Comparison of ENCODE assay signal across 15 mouse cellular contexts in genomic region chr11:96337026-96337425, GRCm38 (mm10). TPM values are rescaled to one million over a fixed set of nuclear protein-coding genes. Genes with fewer than 3 reads are reported as not detected.
DNase-seq lines count a peak whose midpoint lies in the region; ATAC-seq lines count a peak whose summit lies in the region.
"Had no signal": no experiment of that assay in that cellular context is flagged by ENCODE, and none has a peak within 500 bp of the region (broad histone marks: within the 10 kb centered on the region; RNA-seq: fewer than 3 reads in every experiment).

No protein-coding gene starts in this region.

- H3K27ac ChIP-seq in heart, embryonic 13.5 days (replicated peaks) = no peak overlapping the region
- H3K27ac ChIP-seq in neural tube, embryonic 11.5 days (ENCODE audit: low read depth, low read length) = peak overlapping the region; percentile 100
- no peak overlapping the region for H3K27ac ChIP-seq in limb, embryonic 11.5 days (replicated peaks; ENCODE audit: low read depth, low read length)
- no peak overlapping the region for H3K27ac ChIP-seq in midbrain, embryonic 15.5 days
- H3K27ac ChIP-seq: heart, adult 2 months; liver, embryonic 13.5 days had no signal

- H3K4me2 ChIP-seq in heart, embryonic 13.5 days = no peak overlapping the region
- H3K4me2 ChIP-seq in neural tube, embryonic 11.5 days (ENCODE audit: low read depth) = peak overlapping the region; percentile 100
- no peak overlapping the region for H3K4me2 ChIP-seq in limb, embryonic 11.5 days (ENCODE audit: low read depth, severe bottlenecking)
- no peak overlapping the region for H3K4me2 ChIP-seq in midbrain, embryonic 15.5 days
- H3K4me2 ChIP-seq: liver, embryonic 13.5 days had no signal

- H3K9me3 ChIP-seq in heart, embryonic 13.5 days = no peaks in the 10 kb centered on the region
- H3K9me3 ChIP-seq in neural tube, embryonic 11.5 days (ENCODE audit: control insufficient read depth, low read length) = no peaks in the 10 kb centered on the region
- H3K9me3 ChIP-seq in limb, embryonic 11.5 days (ENCODE audit: control insufficient read depth, low read length) = no peaks in the 10 kb centered on the region
- H3K9me3 ChIP-seq in midbrain, embryonic 15.5 days = no peaks in the 10 kb centered on the region
- H3K9me3 ChIP-seq: liver, embryonic 13.5 days had no signal

- 10% methylated on average over 6 of the region's 6 CpGs for WGBS in heart, embryonic 13.5 days
- WGBS in neural tube, embryonic 11.5 days = 5% methylated on average over 6 of the region's 6 CpGs
- WGBS in limb, embryonic 11.5 days = 11% methylated on average over 6 of the region's 6 CpGs
- WGBS in midbrain, embryonic 15.5 days = under 1% methylated on average over 6 of the region's 6 CpGs

- no peaks in the 10 kb centered on the region for H3K36me3 ChIP-seq in heart, embryonic 13.5 days
- H3K36me3 ChIP-seq in neural tube, embryonic 11.5 days (ENCODE audit: control insufficient read depth, insufficient read depth, low read length) = peaks cover 5% of the 10 kb centered on the region
- H3K36me3 ChIP-seq in limb, embryonic 11.5 days (ENCODE audit: control insufficient read depth, insufficient read depth, low read length) = no peaks in the 10 kb centered on the region
- no peaks in the 10 kb centered on the region for H3K36me3 ChIP-seq in midbrain, embryonic 15.5 days (replicated peaks)
- H3K36me3 ChIP-seq: liver, embryonic 13.5 days had no signal

- no peak overlapping the region for H3K4me3 ChIP-seq in heart, embryonic 13.5 days
- peak overlapping the region; percentile 60 for H3K4me3 ChIP-seq in neural tube, embryonic 11.5 days (ENCODE audit: low read depth, low read length)
- H3K4me3 ChIP-seq in limb, embryonic 11.5 days (ENCODE audit: low read depth, low read length) = no peak overlapping the region
- H3K4me3 ChIP-seq in midbrain, embryonic 15.5 days = no peak overlapping the region
- H3K4me3 ChIP-seq: heart, adult 2 months; liver, embryonic 13.5 days had no signal

- peaks cover 17% of the 10 kb centered on the region for H3K4me1 ChIP-seq in heart, embryonic 13.5 days
- H3K4me1 ChIP-seq in neural tube, embryonic 11.5 days (ENCODE audit: control insufficient read depth, insufficient read depth, low read length) = peaks cover 84% of the 10 kb centered on the region
- H3K4me1 ChIP-seq in limb, embryonic 11.5 days (ENCODE audit: control insufficient read depth, insufficient read depth, low read length) = peaks cover 22% of the 10 kb centered on the region
- peaks cover 3% of the 10 kb centered on the region; the same call in 1 of the 2 replicates for H3K4me1 ChIP-seq in midbrain, embryonic 15.5 days

- 0 out of 2 replicates have a peak overlapping the region, but pooled peaks have one; percentile 11 for H3K9ac ChIP-seq in heart, embryonic 13.5 days
- peak overlapping the region; percentile 100 for H3K9ac ChIP-seq in neural tube, embryonic 11.5 days (ENCODE audit: low read length)
- no peak overlapping the region for H3K9ac ChIP-seq in limb, embryonic 11.5 days (ENCODE audit: low read length)
- no peak overlapping the region for H3K9ac ChIP-seq in midbrain, embryonic 15.5 days
- H3K9ac ChIP-seq: liver, embryonic 13.5 days had no signal

- DNase-seq in heart, adult 8-10 months (ENCODE audit: low spot score) = no peak
- peak; percentile 54 for DNase-seq in neural tube, embryonic 11.5 days (ENCODE audit: low spot score)
- DNase-seq in neural tube, embryonic 10.5 days (ENCODE audit: extremely low spot score, low spot score) = no peak
- peak; percentile 21 for DNase-seq in limb, embryonic 11.5 days (ENCODE audit: low spot score)
- DNase-seq in yolk sac, embryonic 10.5 days (ENCODE audit: low spot score) = no peak
- DNase-seq: cerebellum, adult 8-10 months; heart, adult 2 months; liver, embryonic 13.5 days had no signal

- no peak for ATAC-seq in heart, embryonic 13.5 days (ENCODE audit: extremely low read depth, insufficient number of reproducible peaks, low FRiP score, low TSS enrichment)
- ATAC-seq in neural tube, embryonic 11.5 days (ENCODE audit: insufficient read depth, low FRiP score, low TSS enrichment) = no peak
- no peak for ATAC-seq in limb, embryonic 11.5 days (ENCODE audit: insufficient number of reproducible peaks, low FRiP score, low TSS enrichment, low read depth)
- no peak for ATAC-seq in frontal cortex, adult (ENCODE audit: low TSS enrichment)
- ATAC-seq in midbrain, embryonic 15.5 days (replicated peaks) = no peak

- peaks cover 100% of the 10 kb centered on the region for H3K27me3 ChIP-seq in heart, embryonic 13.5 days (replicated peaks)
- H3K27me3 ChIP-seq in neural tube, embryonic 11.5 days (ENCODE audit: control insufficient read depth, insufficient read depth, low read length) = no peaks in the 10 kb centered on the region
- peaks cover 95% of the 10 kb centered on the region for H3K27me3 ChIP-seq in limb, embryonic 11.5 days (ENCODE audit: control insufficient read depth, insufficient read depth, low read length)
- H3K27me3 ChIP-seq in midbrain, embryonic 15.5 days (replicated peaks) = peaks cover 98% of the 10 kb centered on the region

RNA-seq across cellular contexts. Expression of gene Hoxb2, which starts 13.3 kb away (rescaled TPM):
- polyA plus RNA-seq in heart, embryonic 13.5 days (2015; fragmentation: Nextera tagmentation; extraction: Ambion mirVana) = 3.6 and 5.9 TPM in 2 replicates
- under 1 TPM; 0.38 to 0.80 (median 0.64) TPM for total RNA-seq in heart, adult 8-10 months (2022)
- 88.2 and 89.0 TPM in 2 replicates for polyA plus RNA-seq in neural tube, embryonic 11.5 days (2014; fragmentation: Nextera tagmentation; extraction: Ambion mirVana)
- polyA plus RNA-seq in limb, embryonic 11.5 days (2014; fragmentation: Nextera tagmentation; extraction: Ambion mirVana) = 7.5 and 10.7 TPM in 2 replicates
- 0.17 and 0.32 TPM in 2 replicates for polyA plus RNA-seq in midbrain, embryonic 15.5 days (2015; fragmentation: Nextera tagmentation; extraction: Ambion mirVana)
- total RNA-seq: left cerebral cortex, postnatal 10 days; megakaryocyte, adult 5-6 weeks had no signal

RNA-seq across cellular contexts. Expression of gene Hoxb3, which starts 13.9 kb away (rescaled TPM):
- 0.31 and 1.1 TPM in 2 replicates for polyA plus RNA-seq in heart, embryonic 13.5 days (2015; fragmentation: Nextera tagmentation; extraction: Ambion mirVana)
- under 1 TPM; 0.25 to 0.37 (median 0.30) TPM for total RNA-seq in heart, adult 8-10 months (2022)
- polyA plus RNA-seq in neural tube, embryonic 11.5 days (2014; fragmentation: Nextera tagmentation; extraction: Ambion mirVana) = 10.3 and 14.2 TPM in 2 replicates
- polyA plus RNA-seq in limb, embryonic 11.5 days (2014; fragmentation: Nextera tagmentation; extraction: Ambion mirVana) = 0.68 and 0.78 TPM in 2 replicates
- 0.15 TPM in 1 of 2 replicates, not detected in the other for polyA plus RNA-seq in midbrain, embryonic 15.5 days (2015; fragmentation: Nextera tagmentation; extraction: Ambion mirVana)
- total RNA-seq: left cerebral cortex, postnatal 10 days had no signal

RNA-seq across cellular contexts. Expression of gene Hoxb4, which starts 19.0 kb away (rescaled TPM):
- 0.43 and 0.59 TPM in 2 replicates for polyA plus RNA-seq in heart, embryonic 13.5 days (2015; fragmentation: Nextera tagmentation; extraction: Ambion mirVana)
- under 1 TPM; 0.35 to 0.63 (median 0.53) TPM for total RNA-seq in heart, adult 8-10 months (2022)
- polyA plus RNA-seq in neural tube, embryonic 11.5 days (2014; fragmentation: Nextera tagmentation; extraction: Ambion mirVana) = 3.1 and 3.8 TPM in 2 replicates
- polyA plus RNA-seq in limb, embryonic 11.5 days (2014; fragmentation: Nextera tagmentation; extraction: Ambion mirVana) = 0.33 and 0.45 TPM in 2 replicates
- not detected in 2 replicates for polyA plus RNA-seq in midbrain, embryonic 15.5 days (2015; fragmentation: Nextera tagmentation; extraction: Ambion mirVana)
- total RNA-seq: left cerebral cortex, postnatal 10 days had no signal

RNA-seq across cellular contexts. Expression of gene Hoxb1, which starts 28.5 kb away (rescaled TPM):
- polyA plus RNA-seq in heart, embryonic 13.5 days (2015; fragmentation: Nextera tagmentation; extraction: Ambion mirVana) = 0.17 and 0.18 TPM in 2 replicates
- not detected for total RNA-seq in heart, adult 8-10 months (2022)
- 15.7 and 17.2 TPM in 2 replicates for polyA plus RNA-seq in neural tube, embryonic 11.5 days (2014; fragmentation: Nextera tagmentation; extraction: Ambion mirVana)
- polyA plus RNA-seq in limb, embryonic 11.5 days (2014; fragmentation: Nextera tagmentation; extraction: Ambion mirVana) = 0.58 TPM in 1 of 2 replicates, not detected in the other
- polyA plus RNA-seq in midbrain, embryonic 15.5 days (2015; fragmentation: Nextera tagmentation; extraction: Ambion mirVana) = not detected in 2 replicates
- total RNA-seq: heart, adult 2 months; heart, postnatal 25 days; left cerebral cortex, postnatal 10 days; megakaryocyte, adult 5-6 weeks had no signal
- polyA plus RNA-seq: heart, adult 2 months; small intestine, adult 2 months had no signal

RNA-seq across cellular contexts. Expression of gene Hoxb5, which starts 33.9 kb away (rescaled TPM):
- polyA plus RNA-seq in heart, embryonic 13.5 days (2015; fragmentation: Nextera tagmentation; extraction: Ambion mirVana) = 3.8 and 5.5 TPM in 2 replicates
- under 1 TPM in 1 of 4 experiments, not detected in 3; 0.11 TPM for total RNA-seq in heart, adult 8-10 months (2022)
- 49.0 and 49.1 TPM in 2 replicates for polyA plus RNA-seq in neural tube, embryonic 11.5 days (2014; fragmentation: Nextera tagmentation; extraction: Ambion mirVana)
- polyA plus RNA-seq in limb, embryonic 11.5 days (2014; fragmentation: Nextera tagmentation; extraction: Ambion mirVana) = 2.1 and 2.6 TPM in 2 replicates
- polyA plus RNA-seq in midbrain, embryonic 15.5 days (2015; fragmentation: Nextera tagmentation; extraction: Ambion mirVana) = 0.09 and 0.70 TPM in 2 replicates
- total RNA-seq: left cerebral cortex, postnatal 10 days; megakaryocyte, adult 5-6 weeks had no signal

Comparison
In these comparisons a context has a peak if more than half of its experiments do, and no peak if none do; other contexts are left out.
1. DNase-seq: peak in neural tube, embryonic 11.5 days (single experiment) and limb, embryonic 11.5 days (single experiment); none in heart, adult 8-10 months (single experiment), neural tube, embryonic 10.5 days (single experiment) and yolk sac, embryonic 10.5 days (single experiment).
2. H3K9ac ChIP-seq: peak in heart, embryonic 13.5 days (single experiment) and neural tube, embryonic 11.5 days (single experiment); none in limb, embryonic 11.5 days (single experiment) and midbrain, embryonic 15.5 days (single experiment).